Mouse (Mus musculus): ENCODE measurements around the gene Gtf2ird2. TPM values are rescaled to one million over a fixed set of nuclear protein-coding genes. Genes with fewer than 3 reads are reported as not detected.
A peak's percentile ranks its signal among the peaks of the same experiment; 100 is the strongest.

Gtf2ird2 gene
- polyA plus RNA-seq, 1 experiment: 13.6 TPM

DNA sequence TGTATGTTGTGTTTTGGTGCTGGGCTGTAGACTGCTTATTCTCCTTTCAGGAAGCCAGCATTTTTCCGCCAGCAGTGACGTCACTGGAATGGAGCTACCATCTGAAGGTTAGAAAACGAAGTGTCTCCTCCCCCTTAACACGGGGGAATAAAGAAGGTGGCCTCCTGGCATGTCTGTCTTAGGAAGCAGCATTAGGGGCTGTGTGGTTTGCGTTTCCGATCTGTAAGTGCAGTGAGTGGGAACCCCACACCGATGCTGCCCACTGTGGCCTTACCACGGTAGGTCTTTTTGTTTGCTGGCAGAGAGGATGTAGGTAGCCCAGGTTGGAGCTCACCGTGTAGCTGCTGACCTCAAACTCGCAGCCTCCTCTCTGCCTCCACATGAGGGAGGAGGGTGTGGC, 22.9 kb downstream of the Gtf2ird2 start:
- H3K27ac ChIP-seq (ENCODE audit: control insufficient read depth, insufficient read depth, low read depth, low read length): no peak overlapping the region
- TF ChIP-seq CTCF (IDR thresholded peaks at IDR 0.05; ENCODE audit: control insufficient read depth, insufficient read depth, insufficient replicate concordance, low read depth, low read length) (no peak), POLR2A (IDR thresholded peaks at IDR 0.05; ENCODE audit: control insufficient read depth, low read depth, low read length) (no peak)
- H3K36me3 ChIP-seq (ENCODE audit: control insufficient read depth, insufficient read depth, low read length): peaks cover 3% of the 10 kb centered on the region; the same call in 1 of the 2 replicates
- H3K4me3 ChIP-seq (ENCODE audit: control insufficient read depth, low read depth, low read length): no peak overlapping the region
- H3K27me3 ChIP-seq (ENCODE audit: control insufficient read depth, insufficient read depth, low read length): no peaks in the 10 kb centered on the region
- H3K4me1 ChIP-seq (ENCODE audit: control insufficient read depth, insufficient read depth, low read length): peaks cover 4% of the 10 kb centered on the region

DNA sequence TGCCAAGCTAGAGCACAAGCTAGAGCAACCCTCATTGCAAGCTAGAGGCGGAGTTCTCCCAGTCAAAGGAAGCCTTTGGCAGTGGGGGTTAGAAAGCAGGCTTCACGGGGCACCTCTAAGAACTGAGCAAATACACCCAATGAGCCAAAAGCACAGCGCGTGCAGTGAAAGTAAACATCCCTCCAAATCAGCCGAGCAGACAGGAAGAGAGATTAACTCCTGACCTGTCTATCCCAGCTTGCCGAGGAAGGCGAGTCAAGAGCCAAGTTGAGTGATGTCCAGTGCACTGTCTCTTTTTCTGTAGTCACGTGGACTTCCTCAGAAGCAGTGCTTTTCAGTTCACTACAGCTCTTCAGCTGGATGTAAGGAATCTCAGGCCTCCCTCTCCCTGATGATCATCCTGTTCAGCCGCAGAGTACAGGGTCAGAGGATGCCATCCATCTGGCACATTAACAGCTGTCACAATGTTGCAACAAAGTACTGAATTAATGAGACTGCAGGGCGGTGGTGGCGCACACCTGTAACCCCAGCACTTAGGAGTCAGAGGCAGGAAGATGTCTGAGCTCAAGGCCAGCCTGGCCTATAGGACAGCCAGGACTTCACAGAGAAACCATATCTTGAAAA, 26.2 kb downstream of the Gtf2ird2 start:
- H3K4me3 ChIP-seq (ENCODE audit: control insufficient read depth, low read depth, low read length): no peak overlapping the region
- TF ChIP-seq POLR2A (IDR thresholded peaks at IDR 0.05; ENCODE audit: control insufficient read depth, low read depth, low read length): no peak
- TF ChIP-seq CTCF (IDR thresholded peaks at IDR 0.05; ENCODE audit: control insufficient read depth, insufficient read depth, insufficient replicate concordance, low read depth, low read length): no peak
- H3K36me3 ChIP-seq (ENCODE audit: control insufficient read depth, insufficient read depth, low read length): peaks cover 3% of the 10 kb centered on the region; the same call in 1 of the 2 replicates
- no peak overlapping the region for H3K27ac ChIP-seq (ENCODE audit: control insufficient read depth, insufficient read depth, low read depth, low read length)
- no peaks in the 10 kb centered on the region for H3K27me3 ChIP-seq (ENCODE audit: control insufficient read depth, insufficient read depth, low read length)
- peaks cover 4% of the 10 kb centered on the region for H3K4me1 ChIP-seq (ENCODE audit: control insufficient read depth, insufficient read depth, low read length)

DNA sequence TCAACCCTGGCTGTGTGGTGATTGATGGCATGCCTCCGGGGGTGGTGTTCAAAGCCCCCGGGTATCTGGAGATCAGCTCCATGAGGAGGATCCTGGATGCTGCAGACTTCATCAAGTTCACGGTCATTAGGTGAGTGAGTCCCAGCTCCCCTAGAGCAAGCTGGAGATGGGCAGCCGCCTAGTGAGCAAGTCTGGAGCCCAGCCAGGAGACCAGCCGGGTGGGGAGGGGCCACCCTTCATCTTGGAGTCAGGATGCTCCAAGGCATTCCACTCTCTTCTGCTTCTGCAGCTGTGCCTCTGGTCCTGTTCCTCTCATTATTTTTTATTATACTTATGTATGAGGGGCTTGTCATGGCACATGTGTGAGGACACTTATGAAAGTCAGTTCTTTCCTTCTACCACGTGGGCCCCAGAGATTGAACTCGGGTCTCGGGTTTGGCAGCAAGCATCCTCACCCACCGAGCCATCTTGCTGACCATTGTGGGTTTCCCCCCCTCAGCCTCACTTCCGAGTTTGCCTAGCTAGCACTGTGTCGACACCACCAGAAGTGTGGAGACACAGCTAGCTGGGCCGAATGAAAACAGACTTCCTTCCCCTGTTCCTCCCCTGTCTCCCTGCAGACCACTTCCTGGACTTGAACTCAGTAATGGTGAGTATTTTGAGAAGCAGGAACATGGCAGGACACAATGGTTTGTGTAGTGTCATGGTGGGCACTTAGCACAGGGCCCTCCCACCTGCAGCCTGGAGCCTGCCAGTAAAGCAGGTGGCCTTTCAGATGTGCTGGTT, 30.4 kb downstream of the Gtf2ird2 start:
- TF ChIP-seq POLR2A (IDR thresholded peaks at IDR 0.05; ENCODE audit: control insufficient read depth, low read depth, low read length): no peak
- no peak for TF ChIP-seq CTCF (IDR thresholded peaks at IDR 0.05; ENCODE audit: control insufficient read depth, insufficient read depth, insufficient replicate concordance, low read depth, low read length)
- Histone ChIP-seq H3K4me3 (ENCODE audit: control insufficient read depth, low read depth, low read length) (no peak overlapping the region), H3K27ac (ENCODE audit: control insufficient read depth, insufficient read depth, low read depth, low read length) (no peak overlapping the region), H3K36me3 (ENCODE audit: control insufficient read depth, insufficient read depth, low read length) (no peaks in the 10 kb centered on the region), H3K4me1 (ENCODE audit: control insufficient read depth, insufficient read depth, low read length) (peaks cover 18% of the 10 kb centered on the region), H3K27me3 (ENCODE audit: control insufficient read depth, insufficient read depth, low read length) (no peaks in the 10 kb centered on the region)

- peaks cover 24% of the 10 kb centered on the region for H3K4me1 ChIP-seq (ENCODE audit: control insufficient read depth, insufficient read depth, low read length)
- no peaks in the 10 kb centered on the region for H3K27me3 ChIP-seq (ENCODE audit: control insufficient read depth, insufficient read depth, low read length)
- TF ChIP-seq POLR2A (IDR thresholded peaks at IDR 0.05; ENCODE audit: control insufficient read depth, low read depth, low read length) (no peak), CTCF (IDR thresholded peaks at IDR 0.05; ENCODE audit: control insufficient read depth, insufficient read depth, insufficient replicate concordance, low read depth, low read length) (no peak)
- no peaks in the 10 kb centered on the region for H3K36me3 ChIP-seq (ENCODE audit: control insufficient read depth, insufficient read depth, low read length)
- H3K4me3 ChIP-seq (ENCODE audit: control insufficient read depth, low read depth, low read length): no peak overlapping the region
- no peak overlapping the region for H3K27ac ChIP-seq (ENCODE audit: control insufficient read depth, insufficient read depth, low read depth, low read length)
Measured at GRCm38 (mm10) chr5:134217900-134218299, 34.1 kb downstream of the Gtf2ird2 start.

GRCm38 (mm10) chr5:134221278-134221677, 37.5 kb downstream of the Gtf2ird2 start:
- peaks cover 29% of the 10 kb centered on the region for H3K4me1 ChIP-seq (ENCODE audit: control insufficient read depth, insufficient read depth, low read length)
- no peaks in the 10 kb centered on the region for H3K27me3 ChIP-seq (ENCODE audit: control insufficient read depth, insufficient read depth, low read length)
- H3K4me3 ChIP-seq (ENCODE audit: control insufficient read depth, low read depth, low read length): no peak overlapping the region
- TF ChIP-seq POLR2A (IDR thresholded peaks at IDR 0.05; ENCODE audit: control insufficient read depth, low read depth, low read length): no peak
- no peak for TF ChIP-seq CTCF (IDR thresholded peaks at IDR 0.05; ENCODE audit: control insufficient read depth, insufficient read depth, insufficient replicate concordance, low read depth, low read length)
- no peak overlapping the region for H3K27ac ChIP-seq (ENCODE audit: control insufficient read depth, insufficient read depth, low read depth, low read length)
- no peaks in the 10 kb centered on the region for H3K36me3 ChIP-seq (ENCODE audit: control insufficient read depth, insufficient read depth, low read length)

DNA sequence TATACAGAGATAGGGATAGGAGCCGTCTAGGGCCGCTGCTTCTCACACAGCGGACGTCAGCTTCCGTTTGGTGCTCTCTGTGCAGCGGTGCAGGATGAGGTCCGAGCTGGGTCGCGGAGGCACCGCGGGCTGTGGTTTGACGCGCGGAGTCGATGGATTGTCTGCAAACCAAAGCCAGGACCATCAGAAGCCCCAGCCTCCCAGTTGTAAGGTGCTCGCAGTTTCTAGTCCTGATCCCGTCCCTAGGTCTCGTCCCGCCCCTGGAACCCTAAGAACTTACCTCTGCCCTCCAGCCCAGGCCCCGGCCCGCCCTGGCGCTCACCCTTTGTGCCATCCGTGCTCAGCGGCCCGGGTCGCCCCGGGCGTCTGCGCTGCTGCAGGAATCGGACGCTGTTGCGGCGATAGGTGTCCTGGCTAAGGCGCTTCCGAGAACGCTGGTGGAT, 37.9 kb downstream of the Gtf2ird2 start:
- Histone ChIP-seq H3K4me3 (ENCODE audit: control insufficient read depth, low read depth, low read length) (peak overlapping the region; percentile 13; the same call in 1 of the 2 replicates), H3K27ac (ENCODE audit: control insufficient read depth, insufficient read depth, low read depth, low read length) (no peak overlapping the region), H3K4me1 (ENCODE audit: control insufficient read depth, insufficient read depth, low read length) (peaks cover 27% of the 10 kb centered on the region)

GRCm38 (mm10) chr5:134225110-134225901, 41.5 kb downstream of the Gtf2ird2 start:
- Histone ChIP-seq H3K27me3 (ENCODE audit: control insufficient read depth, insufficient read depth, low read length) (no peaks in the 10 kb centered on the region), H3K4me1 (ENCODE audit: control insufficient read depth, insufficient read depth, low read length) (peaks cover 24% of the 10 kb centered on the region), H3K36me3 (ENCODE audit: control insufficient read depth, insufficient read depth, low read length) (no peaks in the 10 kb centered on the region), H3K27ac (ENCODE audit: control insufficient read depth, insufficient read depth, low read depth, low read length) (no peak overlapping the region), H3K4me3 (ENCODE audit: control insufficient read depth, low read depth, low read length) (no peak overlapping the region)
- no peak for TF ChIP-seq POLR2A (IDR thresholded peaks at IDR 0.05; ENCODE audit: control insufficient read depth, low read depth, low read length)
- TF ChIP-seq CTCF (IDR thresholded peaks at IDR 0.05; ENCODE audit: control insufficient read depth, insufficient read depth, insufficient replicate concordance, low read depth, low read length): no peak

More for the DNA sequence above, 37.9 kb downstream of the Gtf2ird2 start:
- Histone ChIP-seq H3K36me3 (ENCODE audit: control insufficient read depth, insufficient read depth, low read length) (no peaks in the 10 kb centered on the region), H3K27me3 (ENCODE audit: control insufficient read depth, insufficient read depth, low read length) (no peaks in the 10 kb centered on the region)
- no peak for TF ChIP-seq POLR2A (IDR thresholded peaks at IDR 0.05; ENCODE audit: control insufficient read depth, low read depth, low read length)
- no peak for TF ChIP-seq CTCF (IDR thresholded peaks at IDR 0.05; ENCODE audit: control insufficient read depth, insufficient read depth, insufficient replicate concordance, low read depth, low read length)
